Comparison of ENCODE assay signal across 21 mouse cellular contexts in the genomic region with DNA sequence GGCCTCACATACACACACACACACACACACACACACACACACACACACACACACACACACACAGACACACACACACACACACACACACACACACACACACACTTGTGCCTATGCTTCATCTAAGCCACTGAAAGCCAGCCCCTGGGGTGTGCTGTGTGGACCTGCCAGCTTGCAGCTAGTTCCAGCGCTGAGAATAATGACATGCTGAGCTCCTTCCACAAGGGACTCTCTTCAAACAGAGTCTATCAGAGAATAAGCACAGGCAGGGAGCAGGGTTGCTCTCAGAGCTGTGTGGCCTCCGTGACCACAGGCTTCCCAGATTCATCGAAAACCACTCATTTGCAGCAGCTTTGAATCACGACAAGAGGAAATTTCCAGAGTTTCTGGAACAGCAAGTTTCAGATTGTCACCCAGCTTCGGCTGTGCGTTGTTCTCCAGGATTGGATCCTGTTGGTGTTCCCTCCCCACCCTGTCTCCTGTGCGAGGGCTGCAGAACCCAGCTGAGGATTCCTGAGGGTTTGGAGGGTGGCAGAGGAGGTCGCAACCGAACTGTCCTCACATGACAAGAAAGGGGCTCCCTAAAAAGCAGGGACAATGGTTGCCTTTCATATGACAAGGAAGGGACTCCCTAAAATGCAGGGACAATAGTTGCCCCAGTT.
DNase-seq lines count a peak whose midpoint lies in the region; ATAC-seq and TF ChIP-seq lines count a peak whose summit lies in the region.
"Had no signal": no experiment of that assay in that cellular context is flagged by ENCODE, and none has a peak within 500 bp of the region (broad histone marks: within the 10 kb centered on the region; RNA-seq: fewer than 3 reads in every experiment).

No protein-coding gene starts in this region.

- no peak for TF ChIP-seq POLR2A in brain, embryonic 14.5 days (IDR thresholded peaks at IDR 0.05; ENCODE audit: borderline replicate concordance, extremely low read depth, insufficient read depth, insufficient read length, poor library complexity, severe bottlenecking)
- TF ChIP-seq POLR2A in olfactory bulb, adult 2 months (IDR thresholded peaks at IDR 0.05; ENCODE audit: insufficient read depth, low read depth, low read length): no peak

- H3K4me3 ChIP-seq in hindbrain, embryonic 11.5 days (ENCODE audit: low read depth, low read length): no peak overlapping the region
- no peak overlapping the region for H3K4me3 ChIP-seq in hindbrain, embryonic 10.5 days
- no peak overlapping the region for H3K4me3 ChIP-seq in midbrain, embryonic 11.5 days (ENCODE audit: low read depth, low read length)
- no peak overlapping the region for H3K4me3 ChIP-seq in olfactory bulb, adult 2 months (ENCODE audit: insufficient read depth, low read depth, low read length)
- no peak overlapping the region for H3K4me3 ChIP-seq in liver, postnatal 0 days (ENCODE audit: low read depth, low read length)
- H3K4me3 ChIP-seq: embryonic facial prominence, embryonic 12.5 days; neural tube, embryonic 13.5 days had no signal

- WGBS in hindbrain, embryonic 11.5 days: 39% methylated on average over 9 of the region's 9 CpGs
- 30% methylated on average over 9 of the region's 9 CpGs for WGBS in hindbrain, embryonic 10.5 days
- 29% methylated on average over 9 of the region's 9 CpGs for WGBS in midbrain, embryonic 11.5 days
- 17% methylated on average over 9 of the region's 9 CpGs for WGBS in olfactory bulb, adult 2 months
- WGBS in liver, postnatal 0 days (ENCODE audit: insufficient replicate concordance): 43% methylated on average over 9 of the region's 9 CpGs

- H3K9ac ChIP-seq in hindbrain, embryonic 11.5 days (ENCODE audit: low read depth, low read length): no peak overlapping the region
- H3K9ac ChIP-seq in midbrain, embryonic 11.5 days (ENCODE audit: low read length): no peak overlapping the region
- H3K9ac ChIP-seq in liver, postnatal 0 days (replicated peaks): no peak overlapping the region
- H3K9ac ChIP-seq: embryonic facial prominence, embryonic 12.5 days; lung, embryonic 14.5 days; neural tube, embryonic 13.5 days had no signal

- no peak for ATAC-seq in hindbrain, embryonic 11.5 days (ENCODE audit: low FRiP score)
- ATAC-seq in midbrain, embryonic 11.5 days (ENCODE audit: low FRiP score): peak; percentile 71; the same call in 1 of the 2 replicates
- no peak for ATAC-seq in liver, postnatal 0 days
- ATAC-seq: inflammation-experienced regulatory T-cells, adult 6 months had no signal

- no peak overlapping the region for H3K4me2 ChIP-seq in hindbrain, embryonic 11.5 days (replicated peaks; ENCODE audit: low read depth, low read length)
- no peak overlapping the region for H3K4me2 ChIP-seq in midbrain, embryonic 11.5 days
- no peak overlapping the region for H3K4me2 ChIP-seq in liver, postnatal 0 days (ENCODE audit: low read depth, low read length)
- H3K4me2 ChIP-seq: embryonic facial prominence, embryonic 12.5 days; liver, embryonic 11.5 days; lung, embryonic 14.5 days; neural tube, embryonic 13.5 days had no signal

- DNase-seq in hindbrain, embryonic 11.5 days (ENCODE audit: low spot score): peak; percentile 7
- no peak for DNase-seq in hindbrain, embryonic 10.5 days (ENCODE audit: low spot score)
- DNase-seq in brain, embryonic 14.5 days (ENCODE audit: low read depth): peak; percentile 76
- DNase-seq in midbrain, embryonic 11.5 days (ENCODE audit: low spot score, missing footprints): no peak
- DNase-seq in liver, postnatal 0 days: no peak
- DNase-seq in spleen, postnatal 4 days (ENCODE audit: low spot score in 2 of 2): no peak
- DNase-seq: cerebellum, adult 18-20 months; gastrocnemius, postnatal 36 days; heart, postnatal 10 days; kidney, adult 9 months; kidney, postnatal 4 days; left cerebral cortex, postnatal 4 days; lung, embryonic 14.5 days; lung, postnatal 4 days; thymus, postnatal 4 days had no signal

- no peak for TF ChIP-seq CTCF in brain, embryonic 14.5 days (IDR thresholded peaks at IDR 0.05; ENCODE audit: borderline replicate concordance, extremely low read depth, insufficient read depth, insufficient read length)
- TF ChIP-seq CTCF in olfactory bulb, adult 2 months (IDR thresholded peaks at IDR 0.05; ENCODE audit: insufficient read depth, low read depth, low read length): no peak
- TF ChIP-seq CTCF in liver, postnatal 0 days (IDR thresholded peaks at IDR 0.05; ENCODE audit: low read depth): no peak

- H3K9me3 ChIP-seq in hindbrain, embryonic 11.5 days (ENCODE audit: control insufficient read depth, low read length): no peaks in the 10 kb centered on the region
- no peaks in the 10 kb centered on the region for H3K9me3 ChIP-seq in hindbrain, embryonic 10.5 days
- H3K9me3 ChIP-seq in midbrain, embryonic 11.5 days (ENCODE audit: control insufficient read depth, low read length): no peaks in the 10 kb centered on the region
- H3K9me3 ChIP-seq in liver, postnatal 0 days (ENCODE audit: low read length): no peaks in the 10 kb centered on the region
- H3K9me3 ChIP-seq: embryonic facial prominence, embryonic 12.5 days; G1E; neural tube, embryonic 13.5 days had no signal

- H3K27me3 ChIP-seq in hindbrain, embryonic 11.5 days (ENCODE audit: control insufficient read depth, insufficient read depth, low read length): no peaks in the 10 kb centered on the region
- H3K27me3 ChIP-seq in hindbrain, embryonic 10.5 days (ENCODE audit: insufficient read depth, poor library complexity, severe bottlenecking): no peaks in the 10 kb centered on the region
- no peaks in the 10 kb centered on the region for H3K27me3 ChIP-seq in midbrain, embryonic 11.5 days (ENCODE audit: control insufficient read depth, insufficient read depth, low read length)
- H3K27me3 ChIP-seq in liver, postnatal 0 days (ENCODE audit: insufficient read depth, low read length): no peaks in the 10 kb centered on the region
- H3K27me3 ChIP-seq: embryonic facial prominence, embryonic 12.5 days; neural tube, embryonic 13.5 days had no signal

- no peak overlapping the region for H3K27ac ChIP-seq in hindbrain, embryonic 11.5 days (ENCODE audit: low read depth, low read length)
- no peak overlapping the region for H3K27ac ChIP-seq in hindbrain, embryonic 10.5 days
- H3K27ac ChIP-seq in midbrain, embryonic 11.5 days (ENCODE audit: low read depth, low read length): no peak overlapping the region
- H3K27ac ChIP-seq in olfactory bulb, adult 2 months (ENCODE audit: insufficient read depth, low read depth, low read length): peak overlapping the region; percentile 40; the same call in 1 of the 2 replicates
- no peak overlapping the region for H3K27ac ChIP-seq in liver, postnatal 0 days (ENCODE audit: low read depth)
- H3K27ac ChIP-seq: embryonic facial prominence, embryonic 12.5 days; neural tube, embryonic 13.5 days had no signal

- H3K36me3 ChIP-seq in hindbrain, embryonic 11.5 days (ENCODE audit: control insufficient read depth, insufficient read depth, low read length): no peaks in the 10 kb centered on the region
- no peaks in the 10 kb centered on the region for H3K36me3 ChIP-seq in hindbrain, embryonic 10.5 days
- no peaks in the 10 kb centered on the region for H3K36me3 ChIP-seq in midbrain, embryonic 11.5 days (ENCODE audit: control insufficient read depth, insufficient read depth, low read length)
- no peaks in the 10 kb centered on the region for H3K36me3 ChIP-seq in liver, postnatal 0 days (replicated peaks; ENCODE audit: insufficient read depth, low read length)
- H3K36me3 ChIP-seq: embryonic facial prominence, embryonic 12.5 days; G1E; neural tube, embryonic 13.5 days had no signal

- H3K4me1 ChIP-seq in hindbrain, embryonic 11.5 days (replicated peaks; ENCODE audit: control insufficient read depth, insufficient read depth, low read length): no peaks in the 10 kb centered on the region
- peaks cover 15% of the 10 kb centered on the region for H3K4me1 ChIP-seq in hindbrain, embryonic 10.5 days (replicated peaks)
- H3K4me1 ChIP-seq in midbrain, embryonic 11.5 days (ENCODE audit: control insufficient read depth, insufficient read depth, low read length): no peaks in the 10 kb centered on the region
- H3K4me1 ChIP-seq in olfactory bulb, adult 2 months (ENCODE audit: control insufficient read depth, insufficient read depth, low read length): peaks cover 30% of the 10 kb centered on the region
- no peaks in the 10 kb centered on the region for H3K4me1 ChIP-seq in liver, postnatal 0 days (ENCODE audit: insufficient read depth)
- H3K4me1 ChIP-seq: embryonic facial prominence, embryonic 12.5 days had no signal

- no peak for TF ChIP-seq EP300 in liver, postnatal 0 days (IDR thresholded peaks at IDR 0.05; ENCODE audit: low read depth)

Comparison
In these comparisons a context has a peak if more than half of its experiments do, and no peak if none do; other contexts are left out.
1. DNase-seq: peak in hindbrain, embryonic 11.5 days (single experiment) and brain, embryonic 14.5 days (single experiment); none in hindbrain, embryonic 10.5 days (single experiment), midbrain, embryonic 11.5 days (single experiment), liver, postnatal 0 days (single experiment) and spleen, postnatal 4 days (0 of 2).